Mouse (Mus musculus) heart, postnatal 4 days (tissue): Measurements from ENCODE around the gene Senp7. TPM values are rescaled to one million over a fixed set of nuclear protein-coding genes. Genes with fewer than 3 reads are reported as not detected.

Experiments
- DNase-seq: peaks from one replicate; pipeline ENCODE4 v3.0.0; 2021
- microRNA-seq, 2 experiments: library from miRNA; unstranded; fragments of <30 nt; microRNA quantifications; one replicate each; pipeline ENCODE4 v1.2.0; 2021 to 2022
- total RNA-seq, 2 experiments: library from RNA; stranded (reverse); gene quantifications; 2 replicates each; pipeline ENCODE4 v1.2.3; 2021

Senp7 gene
- total RNA-seq, 2 experiments from 2014 or later = 17.4 to 21.1 TPM

- no peak for DNase-seq
These were observed 91.8 kb downstream of the Senp7 start for GRCm38 (mm10) chr16:56139921-56140320.

GRCm38 (mm10) chr16:56144876-56145555 lies 96.9 kb downstream of the Senp7 start:
- no peak for DNase-seq

- no peak for DNase-seq
These were observed 99.5 kb downstream of the Senp7 start for GRCm38 (mm10) chr16:56147679-56148078.

GRCm38 (mm10) chr16:56163466-56163865 lies 115.3 kb downstream of the Senp7 start:
- DNase-seq = peak; percentile 6

GRCm38 (mm10) chr16:56170247-56170646 lies 122.1 kb downstream of the Senp7 start:
- DNase-seq = no peak

GRCm38 (mm10) chr16:56175867-56176581 lies 127.9 kb downstream of the Senp7 start:
- peak; percentile 42 for DNase-seq

- DNase-seq = no peak
These were observed 138.7 kb downstream of the Senp7 start for GRCm38 (mm10) chr16:56186863-56187262.

GRCm38 (mm10) chr16:56188198-56188597 lies 140.1 kb downstream of the Senp7 start:
- no peak for DNase-seq

GRCm38 (mm10) chr16:56204051-56204450 lies 155.9 kb downstream of the Senp7 start, which contains the start of gene Impg2:
Gene Impg2 (plus strand): TSS chr16:56204313.
- DNase-seq = no peak

- no peak for DNase-seq
These were observed 164.6 kb downstream of the Senp7 start for GRCm38 (mm10) chr16:56212740-56213139.

GRCm38 (mm10) chr16:56227686-56228085 lies 179.5 kb downstream of the Senp7 start:
- DNase-seq = no peak

GRCm38 (mm10) chr16:56229455-56229854 lies 181.3 kb downstream of the Senp7 start:
- no peak for DNase-seq

- DNase-seq = peak; percentile 35
These were observed 183.2 kb downstream of the Senp7 start for GRCm38 (mm10) chr16:56231300-56231699.

GRCm38 (mm10) chr16:56232736-56233135 lies 184.6 kb downstream of the Senp7 start:
- peak; percentile 16 for DNase-seq

Small RNAs within 50 kb of the gene (microRNA-seq; reads per million reads assigned to microRNA genes)
- gene Gm24047 = 0 reads per million in 2 experiments

Other genes with a start within 250 kb of the Senp7 start
- gene Nfkbiz, start 209.4 kb upstream of the Senp7 start, total RNA-seq = 1 to 10 TPM; 3.8 to 3.9 TPM
- gene Nxpe3, start 153.1 kb upstream of the Senp7 start, total RNA-seq = under 1 TPM; 0.50 to 0.55 TPM
- 1 to 10 TPM; 4.7 to 6.3 TPM for gene Cep97, start 113.5 kb upstream of the Senp7 start, total RNA-seq
- gene Rpl24, start 82.1 kb upstream of the Senp7 start, total RNA-seq = 100 to 1,000 TPM; 714 to 743 TPM
- 10 to 100 TPM in 1 of 2 experiments, 1 to 10 TPM in 1; 8.8 to 10.4 TPM for gene Zbtb11, start 74.5 kb upstream of the Senp7 start, total RNA-seq
- gene Pcnp, start 18.6 kb upstream of the Senp7 start, total RNA-seq = 10 to 100 TPM; 73.1 to 74.5 TPM
- 10 to 100 TPM; 12.5 to 13.5 TPM for gene Trmt10c, start 10.5 kb upstream of the Senp7 start, total RNA-seq
- gene Impg2, start 156.0 kb downstream of the Senp7 start, total RNA-seq = under 1 TPM; 0.11 to 0.17 TPM